Mouse (Mus musculus) myocyte (in vitro differentiated cells): ENCODE measurements at regions not wholly inside any gene's neighbourhood (a gene's known extent, or its start where the extent isn't known, plus 50 kb on each side); places are given as distances from the start of the nearest gene placed in this dataset.

Experiments
- H3K27me3 ChIP-seq: one replicate; pipeline ENCODE4 v1.6.1; 2011; ENCODE audit not compliant: control insufficient read depth, insufficient read depth, insufficient read length
- H3K36me3 ChIP-seq: one replicate; pipeline ENCODE4 v1.6.1; 2011; ENCODE audit not compliant: control insufficient read depth, insufficient read depth
- H3K4me2 ChIP-seq: one replicate; pipeline ENCODE4 v1.6.1; 2011; ENCODE audit warnings: low read depth, control low read depth
- H3K4me3 ChIP-seq: one replicate; pipeline ENCODE4 v1.5.1; 2011; ENCODE audit warnings: mild to moderate bottlenecking, control low read depth, moderate library complexity
- H3K79me2 ChIP-seq: one replicate; pipeline ENCODE4 v1.6.1; 2011; ENCODE audit not compliant: control insufficient read depth, insufficient read depth
- H3ac ChIP-seq: one replicate; pipeline ENCODE4 v1.6.1; 2011; ENCODE audit not compliant: control insufficient read depth, insufficient read length
- CEBPB ChIP-seq: IDR thresholded peaks from 2 replicates; pipeline ENCODE4 v1.6.1; 2011; ENCODE audit warnings: mild to moderate bottlenecking, moderate library complexity; ENCODE audit not compliant: poor library complexity, insufficient read depth, severe bottlenecking
- E2F4 ChIP-seq: IDR thresholded peaks from one replicate; pipeline ENCODE4 v1.6.1; 2011; ENCODE audit warnings: mild to moderate bottlenecking, control low read depth, moderate library complexity; ENCODE audit not compliant: insufficient read depth
- MAX ChIP-seq: IDR thresholded peaks from one replicate; pipeline ENCODE4 v1.6.1; 2011; ENCODE audit warnings: low read depth, mild to moderate bottlenecking, control low read depth
- MYOD1 ChIP-seq, 3 experiments: IDR thresholded peaks; one replicate each; pipeline ENCODE4 v1.6.1; 2011; ENCODE audit warnings: control low read depth in 2 of 3, low read depth in 2 of 3, mild to moderate bottlenecking in 2 of 3, moderate library complexity in 1 of 3; ENCODE audit not compliant: insufficient read length in 2 of 3, control insufficient read depth in 1 of 3
- MYOG ChIP-seq, 3 experiments: IDR thresholded peaks; one replicate each; pipeline ENCODE4 v1.6.1; 2011; ENCODE audit warnings: control low read depth in 2 of 3, low read depth in 2 of 3, mild to moderate bottlenecking in 2 of 3; ENCODE audit not compliant: insufficient read length in 2 of 3, control insufficient read depth in 1 of 3, insufficient read depth in 1 of 3
- POLR2A ChIP-seq: IDR thresholded peaks from one replicate; pipeline ENCODE4 v1.6.1; 2011; ENCODE audit warnings: low read depth, mild to moderate bottlenecking, control low read depth, moderate library complexity; ENCODE audit not compliant: insufficient read length
- POLR2AphosphoS2 ChIP-seq: IDR thresholded peaks from one replicate; pipeline ENCODE4 v1.6.1; 2011; ENCODE audit warnings: low read depth, control low read depth; ENCODE audit not compliant: insufficient read length
- REST ChIP-seq: IDR thresholded peaks from one replicate; pipeline ENCODE4 v1.6.1; 2011; ENCODE audit warnings: mild to moderate bottlenecking, control low read depth, moderate library complexity; ENCODE audit not compliant: insufficient read depth, insufficient read length
- SRF ChIP-seq: IDR thresholded peaks from one replicate; pipeline ENCODE4 v1.6.1; 2011; ENCODE audit warnings: low read depth; ENCODE audit not compliant: control insufficient read depth, insufficient read length
- TCF12 ChIP-seq: IDR thresholded peaks from one replicate; pipeline ENCODE4 v1.6.1; 2011; ENCODE audit warnings: mild to moderate bottlenecking, control low read depth; ENCODE audit not compliant: poor library complexity, insufficient read depth, severe bottlenecking
- TCF3 ChIP-seq: IDR thresholded peaks from one replicate; pipeline ENCODE4 v1.6.1; 2011; ENCODE audit warnings: low read depth, control low read depth; ENCODE audit not compliant: insufficient read length
- USF1 ChIP-seq: IDR thresholded peaks from one replicate; pipeline ENCODE4 v1.6.1; 2011; ENCODE audit warnings: low read depth, mild to moderate bottlenecking, control low read depth, moderate library complexity

DNA sequence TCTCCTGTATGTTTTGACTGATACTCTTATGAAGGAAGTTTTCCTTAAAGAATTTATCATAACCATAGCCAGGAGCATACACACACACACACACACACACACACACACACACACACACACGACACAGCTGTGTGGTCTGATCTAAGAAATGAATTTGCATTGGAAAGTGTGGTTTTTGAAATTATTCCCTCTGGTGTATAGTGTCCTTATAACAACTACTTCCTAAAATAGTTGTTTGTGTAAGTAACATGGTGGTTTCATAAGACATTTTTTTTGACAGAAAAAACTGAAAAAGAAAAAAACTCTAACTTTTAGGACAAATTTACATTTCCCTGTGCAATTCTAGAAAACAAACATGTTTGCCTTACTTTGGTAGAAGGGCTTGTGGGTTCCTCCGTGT lies 826.3 kb downstream of the Hace1 start:
- no peak overlapping the region for H3K4me2 ChIP-seq
- no peaks in the 10 kb centered on the region for H3K27me3 ChIP-seq
- TF ChIP-seq MAX (no peak), SRF (no peak), USF1 (no peak), MYOG (IDR thresholded peaks at IDR 0.05; ENCODE audit: control insufficient read depth in 1 of 3, insufficient read depth in 1 of 3, insufficient read length in 2 of 3, low read depth in 2 of 3) (no peak), TCF12 (no peak), POLR2A (no peak), REST (no peak), CEBPB (no peak), POLR2AphosphoS2 (no peak), MYOD1 (IDR thresholded peaks at IDR 0.05; ENCODE audit: control insufficient read depth in 1 of 3, insufficient read length in 2 of 3, low read depth in 2 of 3) (no peak), E2F4 (no peak), TCF3 (no peak)
- no peaks in the 10 kb centered on the region for H3K79me2 ChIP-seq
- H3K36me3 ChIP-seq: no peaks in the 10 kb centered on the region
- H3K4me3 ChIP-seq: no peak overlapping the region
- no peak overlapping the region for H3ac ChIP-seq
